Mouse (Mus musculus) subcutaneous adipose tissue, adult 2 months (tissue): Measurements from ENCODE around the gene Olfr945. TPM values are rescaled to one million over a fixed set of nuclear protein-coding genes. Genes with fewer than 3 reads are reported as not detected.

Source experiments
- polyA plus RNA-seq: library from polyadenylated mRNA; depleted of rRNA; stranded (reverse); fragments of >200 nt; gene quantifications from 2 replicates; pipeline ENCODE4 v1.2.3, GENCODE M21; 2012; ENCODE audit warnings: low replicate concordance; rRNA removed

Olfr945 gene
- not detected in 2 replicates for polyA plus RNA-seq

DNA sequence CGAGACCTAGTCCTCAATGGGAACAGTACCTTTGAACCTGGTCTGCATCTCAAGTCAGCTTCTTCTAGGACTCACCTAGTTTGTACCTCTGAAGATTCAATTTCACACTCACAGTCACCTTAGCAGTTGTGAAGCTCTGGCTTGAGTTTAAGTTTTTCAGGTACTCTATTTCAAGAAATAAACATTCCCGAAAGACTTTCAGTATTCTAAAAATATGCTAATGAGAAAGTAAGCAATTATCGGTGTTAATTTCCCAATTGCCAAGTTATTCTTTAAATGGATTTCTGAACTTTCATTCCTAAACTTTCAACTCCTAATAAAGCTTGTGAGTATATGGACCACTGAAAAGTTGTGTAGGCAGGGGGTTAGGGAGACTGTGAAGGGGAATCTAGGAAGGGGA, at the start of gene Olfr945:
TSS of gene Olfr945 (minus strand) at position 101 of the 400 bp plus-strand sequence.

DNA sequence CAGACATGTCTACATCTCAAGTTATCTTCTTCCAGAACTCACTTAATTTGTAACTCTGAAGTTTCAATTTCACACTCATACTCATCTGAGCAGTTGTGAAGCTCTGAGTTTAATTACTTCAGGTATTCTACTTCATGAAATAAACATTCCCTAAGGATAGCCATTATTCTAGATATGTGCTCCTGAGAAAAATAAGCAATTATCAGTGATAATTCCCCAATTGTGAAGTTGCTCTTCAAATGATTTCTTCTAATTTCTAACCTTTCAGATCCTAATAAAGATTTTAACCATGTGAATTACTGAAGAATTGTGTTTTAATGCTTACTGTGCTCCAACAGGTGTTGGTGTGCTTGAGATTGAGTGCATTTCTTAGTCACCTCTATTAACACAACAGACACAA, 49.3 kb upstream of the Olfr945 start, which contains the start of gene Olfr948:
TSS of gene Olfr948 (minus strand) at position 101 of the 400 bp plus-strand sequence.

DNA sequence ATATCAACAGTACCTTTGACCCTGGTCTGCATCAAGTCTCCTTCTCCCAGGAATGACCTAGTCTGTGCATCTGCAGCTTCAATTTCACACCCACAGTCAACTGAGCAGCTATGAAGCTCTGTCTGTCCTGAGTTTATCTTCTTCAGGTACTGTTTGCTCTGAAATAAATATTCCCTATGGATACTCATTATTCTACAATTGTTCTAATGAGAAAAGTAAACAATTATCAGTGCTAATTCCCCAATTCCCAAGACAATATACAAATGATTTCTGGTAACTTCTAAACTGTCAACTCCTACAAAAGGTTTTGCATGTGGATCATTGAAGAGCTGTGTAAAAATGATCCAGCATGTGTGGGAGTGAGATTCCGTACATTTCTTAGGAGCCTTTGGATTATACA, 26.7 kb downstream of the Olfr945 start, which contains the start of gene Olfr1537:
TSS of gene Olfr1537 (minus strand) at position 101 of the 400 bp plus-strand sequence.

Other genes with a start within 250 kb of the Olfr945 start
- not detected in 2 replicates for gene Olfr937, start 211.9 kb downstream of the Olfr945 start, polyA plus RNA-seq
- gene Olfr938, start 197.9 kb downstream of the Olfr945 start, polyA plus RNA-seq: not detected in 2 replicates
- not detected in 2 replicates for gene Olfr27, start 148.7 kb downstream of the Olfr945 start, polyA plus RNA-seq
- not detected in 2 replicates for gene Olfr943, start 110.5 kb downstream of the Olfr945 start, polyA plus RNA-seq
- not detected in 2 replicates for gene Olfr944, start 74.9 kb downstream of the Olfr945 start, polyA plus RNA-seq
- not detected in 2 replicates for gene Olfr1537, start 26.8 kb downstream of the Olfr945 start, polyA plus RNA-seq
- gene Olfr948, start 49.2 kb upstream of the Olfr945 start, polyA plus RNA-seq: not detected in 2 replicates
- gene Olfr951, start 110.6 kb upstream of the Olfr945 start, polyA plus RNA-seq: not detected in 2 replicates
- gene Olfr952, start 150.3 kb upstream of the Olfr945 start, polyA plus RNA-seq: not detected in 2 replicates
- not detected in 2 replicates for gene Olfr954, start 179.9 kb upstream of the Olfr945 start, polyA plus RNA-seq
- not detected in 2 replicates for gene Olfr955, start 195.1 kb upstream of the Olfr945 start, polyA plus RNA-seq
- gene Olfr44, start 217.2 kb upstream of the Olfr945 start, polyA plus RNA-seq: not detected in 2 replicates
- not detected in 2 replicates for gene Olfr957, start 239.0 kb upstream of the Olfr945 start, polyA plus RNA-seq